Mouse (Mus musculus): Measurements from ENCODE around the gene Myh14.

Myh14 gene

DNA sequence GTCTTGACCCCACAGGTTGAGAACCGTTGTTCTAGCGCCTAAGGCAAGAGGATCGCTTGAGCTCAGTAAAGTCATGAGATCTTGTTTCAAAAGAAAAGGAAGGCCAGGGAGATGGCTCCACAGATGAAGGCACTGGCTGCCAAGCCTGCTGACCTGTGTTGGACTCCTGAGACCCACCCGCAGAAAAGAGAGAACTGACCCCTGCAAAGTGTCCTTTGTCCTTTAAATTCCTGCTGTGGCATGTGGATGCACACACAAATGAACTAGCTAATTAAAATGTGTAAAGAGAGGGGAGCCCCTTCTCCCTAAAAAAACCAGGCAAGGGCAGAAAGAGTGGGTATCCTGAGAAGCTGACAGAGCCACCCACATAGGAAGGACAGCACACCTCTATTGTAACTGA is 98.8 kb downstream of the Myh14 start:
- DNase-seq = no peak

DNA sequence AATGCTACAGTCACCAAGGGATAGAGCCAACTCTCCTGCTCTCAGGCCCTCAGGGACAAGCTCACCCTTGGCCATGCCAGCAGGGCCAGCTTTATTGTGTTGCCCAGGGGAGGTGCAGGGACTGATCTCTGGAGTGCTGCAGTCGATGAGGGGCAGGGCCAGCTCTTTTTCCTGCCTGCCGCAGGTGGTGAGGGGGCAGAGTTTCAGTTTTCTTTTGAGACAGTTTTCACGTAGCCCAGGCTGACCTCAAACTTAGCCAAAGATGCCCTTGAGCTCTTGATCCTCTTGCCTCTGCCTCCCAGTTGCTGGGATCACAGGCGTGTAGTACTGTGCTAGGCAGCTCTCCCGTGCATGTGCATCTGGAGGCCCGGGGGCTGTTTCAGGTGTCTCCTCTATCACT is 99.7 kb downstream of the Myh14 start:
- no peak for DNase-seq

DNA sequence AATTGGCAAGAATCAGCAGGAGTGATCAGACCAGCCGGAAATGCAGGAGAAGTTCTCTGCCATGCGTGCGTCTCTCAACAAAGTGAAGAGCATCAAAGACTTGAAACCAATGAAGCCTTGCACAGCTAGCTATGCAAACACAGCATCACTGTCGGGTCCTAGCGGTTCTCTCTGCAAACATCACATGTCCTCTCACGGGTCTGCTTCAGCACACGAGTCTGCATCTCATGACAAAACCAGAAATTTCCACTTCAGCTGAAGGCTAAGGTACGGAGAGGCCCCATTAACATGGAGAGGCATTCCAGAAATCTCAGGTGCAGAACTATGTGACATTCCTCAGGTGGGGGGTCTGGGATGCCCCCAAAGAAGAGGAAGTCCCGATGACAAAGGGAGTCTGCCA is 101.8 kb downstream of the Myh14 start:
- DNase-seq = no peak

DNA sequence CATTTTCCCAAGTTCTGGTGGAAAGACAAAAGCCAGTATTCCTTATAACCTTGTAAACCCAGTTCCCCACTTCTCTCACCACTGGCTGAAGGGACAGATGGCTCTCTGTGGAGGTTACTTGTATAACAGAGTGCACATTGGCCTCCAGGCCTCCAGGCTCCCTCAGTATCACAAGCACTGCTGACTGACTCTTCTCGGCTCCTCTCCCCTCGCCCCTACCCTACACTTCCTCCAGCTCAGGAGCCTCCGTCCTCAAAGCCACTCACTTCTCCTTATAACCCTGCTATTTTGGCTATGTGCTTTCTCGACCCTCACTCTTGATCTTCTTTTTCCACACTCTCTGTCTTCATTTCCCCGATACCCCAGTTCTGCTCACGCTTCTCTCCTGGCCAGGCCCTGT is 105.2 kb downstream of the Myh14 start:
- no peak for DNase-seq

DNA sequence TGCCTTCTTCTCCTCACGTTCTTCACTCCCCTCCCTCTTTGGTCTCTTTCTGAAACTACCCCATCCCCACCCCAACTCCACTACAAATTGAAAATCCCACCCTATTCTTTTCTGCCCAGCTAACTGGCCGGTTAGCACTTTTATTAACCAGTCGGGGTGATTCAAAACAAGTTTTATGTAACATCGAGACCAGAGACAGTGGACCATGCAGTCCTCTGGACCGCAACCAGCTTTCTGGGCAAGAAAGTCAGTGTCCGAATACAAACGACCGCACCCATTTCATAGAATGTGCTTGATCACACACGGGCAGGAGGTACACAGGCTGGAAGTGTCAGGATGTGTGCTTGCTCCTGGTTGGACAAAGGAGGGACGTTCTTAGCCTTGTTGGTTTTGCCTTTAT is 106.2 kb downstream of the Myh14 start:
- DNase-seq = no peak

DNA sequence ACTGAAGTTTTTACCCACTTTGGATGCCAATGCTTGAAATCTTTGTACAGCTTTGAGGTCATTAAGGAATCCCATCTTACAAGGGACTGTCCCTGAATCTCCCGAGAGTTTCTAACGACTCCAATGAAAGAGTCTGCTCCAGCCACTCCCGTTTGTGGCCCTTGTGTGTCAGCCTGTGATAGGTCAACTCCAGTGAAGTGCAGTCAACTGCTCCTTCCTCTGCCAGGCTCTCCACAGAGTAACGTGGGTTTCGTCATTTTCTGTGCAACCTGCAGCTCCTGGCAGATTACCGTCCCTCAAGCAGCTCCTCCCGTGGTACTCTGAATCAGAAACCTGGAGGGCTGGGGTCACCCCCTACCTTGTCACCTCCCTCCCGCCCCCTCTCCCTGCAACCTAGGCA is 107.4 kb downstream of the Myh14 start:
- DNase-seq = no peak

DNA sequence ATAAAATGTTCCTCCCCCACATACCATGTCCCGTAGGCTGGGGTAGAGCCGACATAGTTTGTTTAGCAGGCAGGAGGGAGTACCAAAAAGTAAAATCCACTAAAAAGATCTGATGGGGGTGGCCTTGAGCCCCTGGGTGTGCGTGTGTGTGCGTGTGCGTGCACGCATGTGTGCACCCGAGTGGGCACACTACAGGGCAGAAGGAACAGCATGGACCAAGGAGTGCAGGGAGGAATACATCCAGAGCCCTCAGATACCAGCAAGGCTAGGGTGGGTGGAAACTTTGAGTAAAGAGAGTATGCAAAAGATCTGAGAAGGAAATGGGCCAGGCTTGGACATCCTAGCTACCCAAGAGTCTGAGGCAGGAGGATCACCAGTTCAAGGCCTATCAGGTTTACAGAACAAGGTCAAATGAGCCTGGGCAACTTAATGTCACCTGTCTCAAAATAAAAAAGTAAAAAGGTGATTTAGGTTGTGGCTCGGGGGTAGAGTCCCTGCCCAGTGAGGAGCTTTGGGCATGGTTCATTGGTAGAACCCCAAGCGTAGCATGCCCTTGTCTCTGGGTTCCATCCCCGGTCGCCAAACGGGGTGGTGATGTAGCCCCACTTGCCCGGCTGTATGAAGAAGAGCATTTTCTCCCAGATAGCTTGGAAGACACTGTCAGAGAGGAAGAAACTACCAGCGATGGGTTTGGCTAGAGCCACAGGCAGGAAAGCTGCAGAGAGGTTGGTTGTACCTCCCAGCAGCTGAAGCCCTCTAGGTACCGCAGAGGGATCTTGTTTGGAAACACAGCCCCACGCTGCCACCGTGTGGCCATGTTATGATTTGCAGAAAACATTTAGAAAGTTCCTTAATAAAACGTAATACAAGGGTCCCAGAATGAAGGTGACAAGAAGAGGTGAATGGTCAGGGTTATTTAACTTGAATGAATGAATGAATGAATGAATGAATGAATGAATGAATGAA is 109.9 kb downstream of the Myh14 start:
- peak; percentile 48 for DNase-seq

DNA sequence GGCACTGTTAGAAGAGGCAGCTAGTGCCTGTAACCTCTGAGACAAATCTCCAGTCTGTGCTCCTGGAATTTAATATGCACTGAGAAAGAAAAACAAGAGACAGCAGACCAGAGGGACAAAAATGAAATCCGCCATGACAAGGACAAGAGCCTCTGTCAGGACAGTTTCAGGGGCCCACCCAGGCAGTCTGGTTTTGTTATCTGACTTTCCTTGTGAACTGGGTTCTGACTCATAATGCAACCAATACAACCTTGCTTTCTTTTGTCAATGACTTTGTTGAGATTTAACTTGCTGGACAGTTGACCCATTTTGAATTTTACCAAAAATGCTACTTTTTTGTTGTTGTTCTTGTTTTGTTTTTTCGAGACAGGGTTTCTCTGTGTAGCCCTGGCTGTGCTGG is 113.0 kb downstream of the Myh14 start:
- no peak for DNase-seq
